Mouse (Mus musculus): ENCODE results near the gene Ablim1. TPM values are rescaled to one million over a fixed set of nuclear protein-coding genes. Genes with fewer than 3 reads are reported as not detected.

The Ablim1 gene
- polyA plus RNA-seq, 2 experiments, result 3.0 to 4.7 TPM

DNA sequence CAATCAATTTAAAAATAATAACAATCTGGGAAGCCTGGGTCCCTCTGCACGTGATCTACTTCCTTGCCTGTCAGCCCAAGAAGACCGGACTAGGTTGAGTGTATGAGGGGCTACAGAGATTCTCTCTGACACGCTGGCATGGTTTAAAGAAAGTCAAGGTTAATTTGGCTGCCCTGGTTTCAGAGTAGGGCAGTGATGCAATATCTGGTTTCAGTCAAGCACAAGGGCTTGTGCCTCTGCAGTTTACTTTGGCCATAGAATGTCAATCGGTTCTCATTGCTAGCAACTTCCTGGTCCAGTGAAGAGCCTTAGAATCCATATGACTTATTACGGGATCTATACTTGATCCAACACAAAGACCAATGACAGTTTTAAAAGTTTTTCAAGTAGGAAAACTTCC is 140.2 kb downstream of the Ablim1 start:
- H3K27ac ChIP-seq, result no peak overlapping the region
- ATAC-seq (ENCODE audit: insufficient read depth) (no peak), DNase-seq (ENCODE audit: low read depth in 3 of 3, low spot score in 3 of 3) (no peak)
- H3K4me1 ChIP-seq (replicated peaks; ENCODE audit: control insufficient read depth in 2 of 2, insufficient read depth in 2 of 2, low read length in 1 of 2), result peaks cover 0 to 7% of the 10 kb centered on the region in 2 experiments; a peak in 1 of 4 replicates
- no peak overlapping the region for H3K4me3 ChIP-seq (ENCODE audit: insufficient read depth in 1 of 2, low read depth in 2 of 2, low read length in 2 of 2)
- H3K9ac ChIP-seq (replicated peaks), result no peak overlapping the region
- no peaks in the 10 kb centered on the region for H3K9me3 ChIP-seq (ENCODE audit: control insufficient read depth, low read length)
- no peak overlapping the region for H3K4me2 ChIP-seq (ENCODE audit: low read depth)
- WGBS (ENCODE audit: insufficient replicate concordance), result 58% methylated on average over 5 of the region's 5 CpGs
- H3K27me3 ChIP-seq (ENCODE audit: control insufficient read depth, insufficient read depth, low read length), result no peaks in the 10 kb centered on the region
- TF ChIP-seq EP300 (IDR thresholded peaks at IDR 0.05; ENCODE audit: low read depth), result no peak
- TF ChIP-seq CTCF (IDR thresholded peaks at IDR 0.05; ENCODE audit: low read depth), result no peak
- H3K36me3 ChIP-seq (replicated peaks; ENCODE audit: control insufficient read depth, insufficient read depth, low read depth), result no peaks in the 10 kb centered on the region

DNA sequence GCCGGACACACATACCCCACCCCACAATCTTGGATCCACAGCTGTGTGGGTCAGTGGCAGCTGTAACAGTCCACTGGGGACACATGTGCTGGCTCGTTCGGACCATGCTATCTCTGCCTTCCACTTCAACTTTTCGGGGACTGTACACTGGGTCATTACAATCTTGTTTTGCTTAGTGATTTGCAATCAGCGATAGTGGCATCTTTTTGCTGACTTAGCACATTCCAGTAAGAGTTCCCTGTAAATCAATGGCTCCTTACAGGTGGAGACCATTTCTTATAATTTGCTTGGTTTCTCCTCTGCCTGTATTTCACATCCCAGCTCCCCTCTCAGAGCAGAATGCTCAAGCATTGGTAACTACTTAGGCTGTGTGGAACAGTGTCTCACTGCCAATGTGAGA is 140.7 kb downstream of the Ablim1 start:
- DNase-seq (ENCODE audit: low read depth in 3 of 3, low spot score in 3 of 3) (no peak), ATAC-seq (ENCODE audit: insufficient read depth) (no peak)
- no peak overlapping the region for H3K4me3 ChIP-seq (ENCODE audit: insufficient read depth in 1 of 2, low read depth in 2 of 2, low read length in 2 of 2)
- H3K9me3 ChIP-seq (ENCODE audit: control insufficient read depth, low read length), result no peaks in the 10 kb centered on the region
- no peak overlapping the region for H3K9ac ChIP-seq (replicated peaks)
- no peak for TF ChIP-seq CTCF (IDR thresholded peaks at IDR 0.05; ENCODE audit: low read depth)
- TF ChIP-seq EP300 (IDR thresholded peaks at IDR 0.05; ENCODE audit: low read depth), result no peak
- no peaks in the 10 kb centered on the region for H3K36me3 ChIP-seq (replicated peaks; ENCODE audit: control insufficient read depth, insufficient read depth, low read depth)
- no peak overlapping the region for H3K4me2 ChIP-seq (ENCODE audit: low read depth)
- 61% methylated on average over 5 of the region's 5 CpGs for WGBS (ENCODE audit: insufficient replicate concordance)
- no peak overlapping the region for H3K27ac ChIP-seq
- peaks cover 0 to 7% of the 10 kb centered on the region in 2 experiments; a peak in 1 of 4 replicates for H3K4me1 ChIP-seq (replicated peaks; ENCODE audit: control insufficient read depth in 2 of 2, insufficient read depth in 2 of 2, low read length in 1 of 2)
- H3K27me3 ChIP-seq (ENCODE audit: control insufficient read depth, insufficient read depth, low read length), result no peaks in the 10 kb centered on the region

DNA sequence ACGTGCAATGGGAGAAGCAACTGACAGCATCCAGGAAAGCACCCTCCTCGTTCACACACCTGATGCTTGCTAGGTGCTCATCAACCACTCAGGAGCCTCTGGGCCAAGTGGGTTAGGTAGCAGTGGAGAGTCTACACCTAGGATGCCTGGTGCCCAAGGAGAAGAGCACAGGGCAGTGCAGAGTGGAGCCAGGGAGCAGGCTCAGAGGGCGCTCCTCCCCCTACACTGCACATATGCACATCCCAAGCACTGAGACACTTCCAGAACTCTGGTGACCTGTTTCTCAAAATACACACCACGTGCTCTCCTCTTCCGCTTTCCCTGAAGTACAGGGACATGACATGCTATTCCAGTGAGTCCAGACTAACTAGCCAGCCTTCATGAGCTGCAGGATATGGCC is 142.4 kb downstream of the Ablim1 start:
- Histone ChIP-seq H3K4me2 (ENCODE audit: low read depth) (no peak overlapping the region), H3K4me3 (ENCODE audit: insufficient read depth in 1 of 2, low read depth in 2 of 2, low read length in 2 of 2) (no peak overlapping the region), H3K9me3 (ENCODE audit: control insufficient read depth, low read length) (no peaks in the 10 kb centered on the region), H3K27ac (no peak overlapping the region), H3K4me1 (replicated peaks; ENCODE audit: control insufficient read depth in 2 of 2, insufficient read depth in 2 of 2, low read length in 1 of 2) (peaks cover 0 to 7% of the 10 kb centered on the region in 2 experiments; a peak in 1 of 4 replicates), H3K9ac (replicated peaks) (no peak overlapping the region), H3K27me3 (ENCODE audit: control insufficient read depth, insufficient read depth, low read length) (no peaks in the 10 kb centered on the region), H3K36me3 (replicated peaks; ENCODE audit: control insufficient read depth, insufficient read depth, low read depth) (no peaks in the 10 kb centered on the region)
- TF ChIP-seq CTCF (IDR thresholded peaks at IDR 0.05; ENCODE audit: low read depth), result no peak
- TF ChIP-seq EP300 (IDR thresholded peaks at IDR 0.05; ENCODE audit: low read depth), result no peak
- 75% methylated on average over 5 of the region's 5 CpGs for WGBS (ENCODE audit: insufficient replicate concordance)
- no peak for ATAC-seq (ENCODE audit: insufficient read depth)
- no peak for DNase-seq (ENCODE audit: low read depth in 3 of 3, low spot score in 3 of 3)

DNA sequence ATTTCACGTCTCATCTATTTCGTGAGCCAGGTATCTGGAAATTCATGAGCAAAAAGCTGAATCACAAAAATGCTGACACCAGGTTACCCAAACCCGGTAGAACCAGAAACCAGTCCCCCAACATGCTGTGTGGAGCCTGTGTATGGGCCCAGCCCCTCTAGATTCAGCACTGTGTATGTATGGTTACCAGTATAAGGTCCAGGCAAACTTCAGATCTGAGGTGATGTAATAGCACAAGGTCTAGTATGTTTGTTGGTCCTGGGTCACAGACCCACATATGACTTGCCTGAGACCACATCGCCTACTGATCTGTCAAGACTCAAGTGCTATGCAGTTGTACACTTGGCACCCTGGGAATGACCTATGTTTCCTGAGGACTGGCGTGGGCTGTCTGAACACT is 143.8 kb downstream of the Ablim1 start:
- ATAC-seq (ENCODE audit: insufficient read depth), result no peak
- Histone ChIP-seq H3K4me3 (ENCODE audit: insufficient read depth in 1 of 2, low read depth in 2 of 2, low read length in 2 of 2) (no peak overlapping the region), H3K9ac (replicated peaks) (no peak overlapping the region), H3K27ac (no peak overlapping the region), H3K9me3 (ENCODE audit: control insufficient read depth, low read length) (no peaks in the 10 kb centered on the region), H3K4me2 (ENCODE audit: low read depth) (no peak overlapping the region), H3K27me3 (ENCODE audit: control insufficient read depth, insufficient read depth, low read length) (no peaks in the 10 kb centered on the region), H3K36me3 (replicated peaks; ENCODE audit: control insufficient read depth, insufficient read depth, low read depth) (no peaks in the 10 kb centered on the region), H3K4me1 (replicated peaks; ENCODE audit: control insufficient read depth in 2 of 2, insufficient read depth in 2 of 2, low read length in 1 of 2) (peaks cover 0 to 7% of the 10 kb centered on the region in 2 experiments; a peak in 1 of 4 replicates)
- 61% methylated on average over 5 of the region's 5 CpGs for WGBS (ENCODE audit: insufficient replicate concordance)
- DNase-seq (ENCODE audit: low read depth in 3 of 3, low spot score in 3 of 3), result no peak
- TF ChIP-seq CTCF (IDR thresholded peaks at IDR 0.05; ENCODE audit: low read depth), result no peak
- TF ChIP-seq EP300 (IDR thresholded peaks at IDR 0.05; ENCODE audit: low read depth), result no peak

GRCm38 (mm10) chr19:57169485-57169884 is 145.2 kb downstream of the Ablim1 start:
- Histone ChIP-seq H3K9me3 (ENCODE audit: control insufficient read depth, low read length) (no peaks in the 10 kb centered on the region), H3K4me1 (replicated peaks; ENCODE audit: control insufficient read depth in 2 of 2, insufficient read depth in 2 of 2, low read length in 1 of 2) (peaks cover 0 to 5% of the 10 kb centered on the region in 2 experiments; a peak in 1 of 4 replicates), H3K9ac (replicated peaks) (no peak overlapping the region), H3K4me2 (ENCODE audit: low read depth) (no peak overlapping the region), H3K27ac (no peak overlapping the region), H3K27me3 (ENCODE audit: control insufficient read depth, insufficient read depth, low read length) (no peaks in the 10 kb centered on the region), H3K4me3 (ENCODE audit: insufficient read depth in 1 of 2, low read depth in 2 of 2, low read length in 2 of 2) (no peak overlapping the region), H3K36me3 (replicated peaks; ENCODE audit: control insufficient read depth, insufficient read depth, low read depth) (no peaks in the 10 kb centered on the region)
- DNase-seq (ENCODE audit: low read depth in 3 of 3, low spot score in 3 of 3), result no peak
- 46% methylated on average over 2 of the region's 2 CpGs for WGBS (ENCODE audit: insufficient replicate concordance)
- TF ChIP-seq EP300 (IDR thresholded peaks at IDR 0.05; ENCODE audit: low read depth), result no peak
- TF ChIP-seq CTCF (IDR thresholded peaks at IDR 0.05; ENCODE audit: low read depth), result no peak
- no peak for ATAC-seq (ENCODE audit: insufficient read depth)
